Mouse (Mus musculus) kidney, postnatal 25 days (tissue): ENCODE results near the gene Mtcl1.

Source experiments
- DNase-seq, 2 experiments: peaks; one replicate each; pipeline ENCODE4 v3.0.0; 2021; ENCODE audit warnings: mixed read lengths in 2 of 2

The Mtcl1 gene

DNA sequence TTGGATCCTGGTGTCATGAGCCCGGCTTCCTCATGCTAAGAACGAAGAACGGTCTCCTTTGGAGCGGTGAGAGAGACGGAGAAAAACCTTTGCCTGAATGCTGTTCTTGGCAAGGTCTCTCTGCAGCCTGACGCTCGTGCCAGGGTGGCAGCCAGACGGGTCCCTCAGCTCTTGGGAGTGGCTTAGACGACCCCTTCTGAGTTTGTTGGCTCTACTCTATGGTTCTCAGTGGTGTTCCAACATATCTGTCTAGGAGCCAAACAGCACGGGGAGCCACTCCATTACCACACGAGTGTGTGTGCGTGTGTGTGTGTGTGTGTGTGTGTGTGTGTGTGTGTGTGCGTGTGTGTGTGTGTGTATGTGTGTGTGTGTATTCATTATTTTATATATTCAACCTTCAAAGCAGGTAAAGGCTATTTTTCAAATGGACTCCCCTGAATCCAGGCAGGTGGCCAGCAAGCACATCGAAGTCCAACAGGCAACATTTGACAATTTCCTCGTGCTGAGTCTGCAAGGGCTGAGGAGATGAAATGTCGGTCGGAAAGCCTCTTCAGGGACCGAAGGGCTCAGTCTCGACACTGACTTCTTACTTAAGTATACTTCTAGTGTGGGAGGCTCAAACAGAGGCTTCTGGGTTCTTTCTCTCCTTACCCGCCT is 128.7 kb downstream of the Mtcl1 start:
- no peak for DNase-seq

DNA sequence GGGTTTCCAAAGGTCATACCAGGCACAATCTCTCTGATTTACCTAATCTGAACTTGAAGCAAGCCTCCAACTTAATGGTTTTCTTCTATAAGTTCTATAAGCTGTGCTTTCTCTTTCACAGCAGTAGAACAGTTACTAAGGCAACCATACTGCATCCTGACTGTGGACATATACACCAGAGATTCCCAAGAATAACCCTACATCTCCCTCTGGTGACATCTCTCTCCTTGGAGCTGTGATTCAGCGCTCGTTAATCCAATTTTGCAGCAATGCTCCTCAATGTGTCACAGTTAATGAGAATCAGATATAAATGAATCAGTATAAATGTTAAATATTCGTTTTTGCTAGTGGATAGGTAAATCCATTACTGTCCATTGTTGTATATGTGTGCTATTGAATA is 131.5 kb downstream of the Mtcl1 start:
- DNase-seq: no peak

DNA sequence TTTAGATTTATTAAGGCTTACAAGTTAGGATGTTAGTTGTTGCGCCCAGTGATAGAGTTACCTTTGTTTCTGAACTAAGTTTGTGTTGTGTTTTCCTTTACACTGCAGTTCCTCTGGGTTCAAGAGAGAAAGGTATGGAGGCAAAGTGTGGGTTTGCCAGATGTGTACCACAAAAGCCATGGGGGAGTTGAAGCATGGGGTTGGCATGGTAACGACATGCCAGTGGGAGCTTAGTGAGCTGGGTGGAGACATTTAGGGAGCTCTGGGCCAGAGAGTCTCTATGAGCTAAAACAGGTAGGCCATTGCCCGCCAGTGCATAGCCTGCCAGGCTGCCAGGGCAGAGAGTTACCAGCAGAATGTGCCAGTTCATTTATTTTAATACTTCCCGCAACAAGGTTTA is 132.0 kb downstream of the Mtcl1 start:
- DNase-seq: no peak

DNA sequence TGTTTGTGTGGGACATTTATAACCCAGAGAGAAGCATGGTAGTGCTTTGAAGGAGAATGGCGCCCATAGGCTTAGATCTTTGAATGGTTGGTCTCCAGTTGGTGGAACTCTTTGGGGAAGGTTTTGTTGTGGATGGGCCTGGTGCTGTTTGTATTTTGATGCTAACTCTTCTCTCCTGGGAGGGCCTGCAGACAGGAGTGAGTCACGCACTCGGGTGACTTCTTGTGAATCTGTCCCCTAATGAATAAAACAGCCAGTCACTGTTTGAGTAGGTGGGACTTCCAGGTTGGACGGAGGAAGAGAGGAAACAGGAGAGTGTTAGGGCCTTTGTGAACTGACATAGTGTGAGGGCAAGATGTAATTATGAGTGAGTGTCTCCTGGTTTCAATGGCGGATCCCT is 132.4 kb downstream of the Mtcl1 start:
- no peak for DNase-seq

DNA sequence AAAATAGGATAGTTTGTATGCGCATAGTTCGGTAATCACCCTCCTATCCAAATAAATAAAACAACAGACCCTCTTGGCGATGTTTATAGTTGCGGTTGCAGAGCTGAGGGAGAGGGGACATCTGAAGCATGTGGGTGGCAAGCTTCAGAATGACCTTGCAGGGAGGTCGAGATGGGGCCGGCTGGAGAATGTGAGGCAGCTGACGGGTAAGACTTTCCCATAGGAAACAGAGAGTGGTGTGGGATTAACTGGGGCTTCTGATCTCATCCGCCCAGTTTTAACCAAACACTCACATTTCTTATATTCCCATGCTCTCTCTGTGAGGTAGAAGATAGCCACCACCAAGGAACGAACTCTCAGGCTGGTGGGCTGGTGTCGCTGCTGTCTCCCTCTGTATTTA is 134.1 kb downstream of the Mtcl1 start:
- no peak for DNase-seq

DNA sequence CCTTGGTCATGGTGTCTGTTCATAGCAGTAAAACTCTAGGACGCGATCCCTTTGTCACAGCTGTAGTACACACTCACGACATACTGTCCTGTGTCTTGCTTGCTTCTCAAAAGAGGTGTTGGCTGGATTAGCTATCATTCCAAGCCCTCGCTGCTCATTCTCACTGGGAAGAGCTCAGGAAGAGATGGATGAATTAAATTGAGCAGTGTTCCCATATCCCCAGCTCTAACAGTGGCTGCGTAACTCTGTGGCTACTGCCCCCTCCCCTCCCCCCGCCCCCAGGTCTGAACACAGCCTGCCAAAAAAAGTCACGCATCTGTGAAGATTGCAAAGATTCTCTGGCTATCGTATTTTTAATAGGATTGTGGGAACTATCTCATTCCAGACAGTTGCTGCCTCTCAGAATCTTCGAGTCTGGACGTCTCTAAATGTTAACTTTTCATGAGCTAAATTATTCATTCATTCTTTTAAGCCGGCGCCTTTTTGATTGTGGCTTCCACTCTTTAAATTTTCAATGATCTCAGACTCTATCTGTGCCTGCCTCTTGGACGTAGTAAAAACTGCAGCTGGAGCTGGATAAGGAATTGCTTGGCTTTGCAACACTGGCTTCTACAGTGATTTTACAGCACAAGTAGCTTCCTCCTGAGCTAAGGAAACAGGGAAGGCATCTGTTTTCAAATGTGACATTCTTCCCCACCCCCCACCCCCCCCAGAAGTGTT is 134.8 kb downstream of the Mtcl1 start:
- DNase-seq: no peak

DNA sequence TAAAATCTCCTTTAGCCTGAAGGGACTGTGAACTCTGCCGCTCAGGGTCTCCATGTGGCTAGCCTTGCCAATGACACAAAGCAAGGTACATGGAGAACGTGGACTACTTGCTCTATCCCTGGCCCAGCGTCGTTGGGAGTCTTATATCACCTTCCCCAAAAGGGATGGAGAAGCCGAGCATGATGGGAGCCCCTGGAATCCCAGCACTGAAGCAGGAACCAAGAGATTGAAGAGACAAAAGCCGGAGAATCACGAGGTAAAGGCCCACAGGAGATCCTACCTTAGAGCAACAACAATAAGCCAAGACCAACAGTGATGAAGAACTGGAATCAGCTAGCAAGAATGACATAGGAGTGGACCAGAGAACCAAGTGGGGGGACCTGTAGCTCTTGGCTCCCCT is 147.6 kb downstream of the Mtcl1 start:
- DNase-seq: no peak

DNA sequence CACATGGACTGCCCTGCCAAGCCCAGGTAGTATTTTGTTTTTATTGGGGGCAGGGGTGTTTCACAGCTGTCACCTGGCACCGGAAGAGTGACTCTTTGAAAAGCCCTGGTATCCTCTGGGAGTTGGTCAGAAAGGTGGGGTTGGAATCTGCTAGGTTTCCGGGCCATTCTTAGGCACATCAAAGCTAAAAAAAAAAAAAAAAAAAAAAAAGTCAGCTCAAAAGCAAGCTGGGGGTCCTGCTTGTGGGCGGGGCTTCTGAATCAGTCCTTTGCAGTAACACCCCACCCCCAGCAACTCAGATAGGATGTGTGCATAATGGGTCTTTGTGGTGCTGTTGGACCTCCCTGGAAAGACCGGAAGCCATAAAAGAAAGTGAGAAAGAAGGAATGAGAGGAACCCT is 148.3 kb downstream of the Mtcl1 start:
- DNase-seq: no peak

DNA sequence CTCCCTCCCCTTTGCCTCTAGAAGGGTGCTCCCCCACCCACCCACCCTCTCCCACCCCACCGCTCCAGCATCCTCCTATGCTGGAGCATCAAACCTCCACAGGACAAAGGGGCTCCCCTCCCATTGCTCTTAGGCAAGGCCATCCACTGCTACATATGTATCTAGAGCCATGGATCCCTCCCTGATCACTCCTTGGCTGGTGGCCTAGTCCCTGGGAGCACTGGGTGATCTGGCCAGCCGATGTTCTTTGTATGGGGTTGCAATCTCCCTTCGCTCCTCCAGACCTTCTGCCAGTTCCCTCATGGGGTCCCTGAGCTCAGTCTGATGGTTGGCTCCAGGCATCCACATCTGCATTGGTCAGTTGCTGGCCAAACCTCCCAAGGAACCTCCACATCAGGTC is 151.8 kb downstream of the Mtcl1 start:
- no peak for DNase-seq

DNA sequence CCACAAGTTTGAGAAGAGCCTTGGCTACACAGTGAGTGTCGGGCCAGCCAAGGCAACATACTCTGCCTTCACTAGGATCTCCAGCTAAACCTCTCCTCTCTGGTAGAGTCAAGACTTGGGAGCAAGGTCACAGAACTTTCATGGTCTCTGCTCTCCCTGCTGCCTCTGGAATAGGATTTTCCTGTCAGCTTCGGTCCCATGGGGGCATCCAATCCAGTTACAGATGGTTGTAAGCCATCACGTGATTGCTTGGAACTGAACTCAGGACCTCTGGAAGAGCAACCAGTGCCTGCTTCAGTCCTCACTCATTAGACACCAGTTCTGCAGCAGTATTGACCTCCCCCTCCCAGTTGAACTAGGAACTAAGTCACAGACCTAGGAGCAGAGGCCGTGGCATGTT is 156.0 kb downstream of the Mtcl1 start:
- DNase-seq: no peak

DNA sequence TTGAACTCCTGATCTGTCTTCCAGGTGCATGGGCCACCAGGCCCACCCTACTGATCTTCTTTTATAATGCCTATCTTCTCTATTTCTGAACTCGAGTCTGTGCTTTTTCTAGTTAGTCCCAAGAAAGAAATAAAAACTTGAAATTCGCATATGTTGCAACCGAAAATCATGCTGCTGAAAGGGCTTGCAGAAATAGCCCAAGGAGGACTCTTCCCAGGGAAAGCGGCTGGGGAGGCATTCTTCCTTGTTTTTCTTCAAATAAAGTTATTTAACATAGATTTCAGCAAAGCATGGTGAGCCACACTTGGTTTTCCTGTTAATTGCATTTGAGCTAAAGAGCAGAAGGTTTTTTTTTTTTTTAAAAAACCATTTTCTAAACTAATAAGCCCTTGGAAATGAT is 159.7 kb downstream of the Mtcl1 start:
- no peak for DNase-seq
